Mouse (Mus musculus) kidney, adult 11 months (tissue): ENCODE results near the gene Fgd1.

Source experiments
- DNase-seq: peaks from one replicate; pipeline ENCODE4 v3.0.0; 2022

Fgd1 gene

GRCm38 (mm10) chrX:151096171-151097058 lies 50.5 kb downstream of the Fgd1 start, which contains the start of gene Tsr2:
Tsr2 (minus strand) TSS chrX:151096543.
- DNase-seq = peak; percentile 70

- no peak for DNase-seq
Measured at GRCm38 (mm10) chrX:151107301-151108067, 61.5 kb downstream of the Fgd1 start.

- peak; percentile 7 for DNase-seq
Measured at GRCm38 (mm10) chrX:151116795-151117194, 70.8 kb downstream of the Fgd1 start.

- no peak for DNase-seq
Measured at GRCm38 (mm10) chrX:151117432-151117831, 71.5 kb downstream of the Fgd1 start.

GRCm38 (mm10) chrX:151123933-151124332 lies 78.0 kb downstream of the Fgd1 start:
- DNase-seq = no peak

- no peak for DNase-seq
Measured at GRCm38 (mm10) chrX:151130493-151130892, 84.5 kb downstream of the Fgd1 start.

GRCm38 (mm10) chrX:151132785-151133184 lies 86.8 kb downstream of the Fgd1 start:
- DNase-seq = no peak
